Comparison of ENCODE assay signal across 12 mouse cellular contexts in genomic region chr11:117059120-117059519, GRCm38 (mm10). TPM values are rescaled to one million over a fixed set of nuclear protein-coding genes. Genes with fewer than 3 reads are reported as not detected.
DNase-seq lines count a peak whose midpoint lies in the region; ATAC-seq and TF ChIP-seq lines count a peak whose summit lies in the region.
"Had no signal": no experiment of that assay in that cellular context is flagged by ENCODE, and none has a peak within 500 bp of the region (broad histone marks: within the 10 kb centered on the region; RNA-seq: fewer than 3 reads in every experiment).

No protein-coding gene starts in this region.

- H3K27me3 ChIP-seq in forebrain, embryonic 13.5 days, result peaks cover 4% of the 10 kb centered on the region; the same call in 1 of the 2 replicates
- H3K27me3 ChIP-seq in forebrain, embryonic 11.5 days (ENCODE audit: control insufficient read depth, insufficient read depth, low read length), result no peaks in the 10 kb centered on the region; the same call in 1 of the 2 replicates
- peaks cover 6% of the 10 kb centered on the region; the same call in 1 of the 2 replicates for H3K27me3 ChIP-seq in neural tube, embryonic 13.5 days
- H3K27me3 ChIP-seq in liver, embryonic 11.5 days (replicated peaks; ENCODE audit: control insufficient read depth, insufficient read depth, low read length), result no peaks in the 10 kb centered on the region; the same call in 1 of the 2 replicates
- H3K27me3 ChIP-seq in midbrain, postnatal 0 days (ENCODE audit: insufficient read depth, low read length), result no peaks in the 10 kb centered on the region

- H3K4me1 ChIP-seq in forebrain, embryonic 13.5 days, result peaks cover 44% of the 10 kb centered on the region
- H3K4me1 ChIP-seq in forebrain, embryonic 11.5 days (replicated peaks; ENCODE audit: control insufficient read depth, insufficient read depth, low read length), result peaks cover 9% of the 10 kb centered on the region
- peaks cover 51% of the 10 kb centered on the region for H3K4me1 ChIP-seq in neural tube, embryonic 13.5 days (replicated peaks)
- peaks cover 11% of the 10 kb centered on the region; the same call in 1 of the 2 replicates for H3K4me1 ChIP-seq in liver, embryonic 11.5 days (replicated peaks; ENCODE audit: control insufficient read depth, insufficient read depth, low read length)
- H3K4me1 ChIP-seq in midbrain, postnatal 0 days (ENCODE audit: insufficient read depth, low read length), result 0 out of 2 replicates have a peak, but pooled peaks cover 3% of the 10 kb centered on the region

- H3K9me3 ChIP-seq in forebrain, embryonic 13.5 days (replicated peaks), result no peaks in the 10 kb centered on the region
- no peaks in the 10 kb centered on the region for H3K9me3 ChIP-seq in forebrain, embryonic 11.5 days (ENCODE audit: control insufficient read depth, low read length)
- H3K9me3 ChIP-seq in neural tube, embryonic 13.5 days, result no peaks in the 10 kb centered on the region
- H3K9me3 ChIP-seq in liver, embryonic 11.5 days (ENCODE audit: control insufficient read depth, low read length), result no peaks in the 10 kb centered on the region
- no peaks in the 10 kb centered on the region for H3K9me3 ChIP-seq in midbrain, postnatal 0 days (ENCODE audit: low read length)
- H3K9me3 ChIP-seq: G1E; limb, embryonic 10.5 days had no signal

- no peak overlapping the region for H3K9ac ChIP-seq in forebrain, embryonic 13.5 days
- H3K9ac ChIP-seq in forebrain, embryonic 11.5 days (ENCODE audit: low read length), result no peak overlapping the region
- no peak overlapping the region for H3K9ac ChIP-seq in neural tube, embryonic 13.5 days
- H3K9ac ChIP-seq in liver, embryonic 11.5 days (ENCODE audit: low read depth, low read length), result no peak overlapping the region
- no peak overlapping the region for H3K9ac ChIP-seq in midbrain, postnatal 0 days (replicated peaks; ENCODE audit: low read length, poor library complexity, severe bottlenecking)

- no peak for DNase-seq in forebrain, embryonic 11.5 days (ENCODE audit: low spot score)
- DNase-seq in neural tube, embryonic 10.5 days (ENCODE audit: extremely low spot score, low spot score), result no peak
- DNase-seq in liver, embryonic 11.5 days (ENCODE audit: low spot score), result no peak
- no peak for DNase-seq in midbrain, postnatal 0 days (ENCODE audit: low spot score)
- no peak for DNase-seq in ovary, postnatal 36 days (ENCODE audit: low spot score)
- no peak for DNase-seq in spleen, postnatal 4 days (ENCODE audit: low spot score in 2 of 2)
- DNase-seq: adrenal gland, adult 2 months had no signal

- TF ChIP-seq CTCF in midbrain, postnatal 0 days (IDR thresholded peaks at IDR 0.05), result no peak

- no peak overlapping the region for H3K4me2 ChIP-seq in forebrain, embryonic 13.5 days
- H3K4me2 ChIP-seq in forebrain, embryonic 11.5 days (ENCODE audit: low read depth, low read length, severe bottlenecking), result no peak overlapping the region
- H3K4me2 ChIP-seq in neural tube, embryonic 13.5 days, result no peak overlapping the region
- no peak overlapping the region for H3K4me2 ChIP-seq in liver, embryonic 11.5 days
- H3K4me2 ChIP-seq in midbrain, postnatal 0 days (ENCODE audit: low read depth, low read length, poor library complexity, severe bottlenecking), result no peak overlapping the region

- H3K36me3 ChIP-seq in forebrain, embryonic 13.5 days (ENCODE audit: poor library complexity, severe bottlenecking), result no peaks in the 10 kb centered on the region
- H3K36me3 ChIP-seq in forebrain, embryonic 11.5 days (ENCODE audit: control insufficient read depth, insufficient read depth, low read length), result no peaks in the 10 kb centered on the region
- H3K36me3 ChIP-seq in neural tube, embryonic 13.5 days, result no peaks in the 10 kb centered on the region
- no peaks in the 10 kb centered on the region for H3K36me3 ChIP-seq in liver, embryonic 11.5 days (ENCODE audit: control insufficient read depth, insufficient read depth, low read length)
- no peaks in the 10 kb centered on the region for H3K36me3 ChIP-seq in midbrain, postnatal 0 days (ENCODE audit: insufficient read depth, low read length)
- H3K36me3 ChIP-seq: G1E; limb, embryonic 10.5 days had no signal

- 49% methylated on average over 8 of the region's 8 CpGs for WGBS in forebrain, embryonic 13.5 days
- WGBS in forebrain, embryonic 11.5 days, result 62% methylated on average over 8 of the region's 8 CpGs
- 60% methylated on average over 8 of the region's 8 CpGs for WGBS in neural tube, embryonic 13.5 days
- 41% methylated on average over 8 of the region's 8 CpGs for WGBS in liver, embryonic 11.5 days
- WGBS in midbrain, postnatal 0 days, result 39% methylated on average over 8 of the region's 8 CpGs

- H3K27ac ChIP-seq in forebrain, embryonic 13.5 days, result peak overlapping the region; percentile 86
- no peak overlapping the region for H3K27ac ChIP-seq in forebrain, embryonic 11.5 days (ENCODE audit: low read depth, low read length)
- H3K27ac ChIP-seq in neural tube, embryonic 13.5 days (replicated peaks), result peak overlapping the region; percentile 89
- 0 out of 2 replicates have a peak overlapping the region, but pooled peaks have one; percentile 19 for H3K27ac ChIP-seq in liver, embryonic 11.5 days (ENCODE audit: low read depth, low read length)
- peak overlapping the region; percentile 76; the same call in 1 of the 2 replicates for H3K27ac ChIP-seq in midbrain, postnatal 0 days (ENCODE audit: low read depth, low read length)
- H3K27ac ChIP-seq: limb, embryonic 10.5 days had no signal

- ATAC-seq in forebrain, embryonic 13.5 days, result no peak
- ATAC-seq in forebrain, embryonic 11.5 days (replicated peaks; ENCODE audit: low FRiP score), result no peak
- no peak for ATAC-seq in neural tube, embryonic 13.5 days (ENCODE audit: low read depth)
- peak; percentile 37; the same call in 1 of the 2 replicates for ATAC-seq in liver, embryonic 11.5 days (replicated peaks; ENCODE audit: low FRiP score)
- no peak for ATAC-seq in midbrain, postnatal 0 days (ENCODE audit: low FRiP score)
- ATAC-seq: inflammation-experienced regulatory T-cells, adult 6 months had no signal

- no peak overlapping the region for H3K4me3 ChIP-seq in forebrain, embryonic 13.5 days
- no peak overlapping the region for H3K4me3 ChIP-seq in forebrain, embryonic 11.5 days (ENCODE audit: low read depth, low read length)
- H3K4me3 ChIP-seq in neural tube, embryonic 13.5 days, result no peak overlapping the region
- no peak overlapping the region for H3K4me3 ChIP-seq in liver, embryonic 11.5 days (ENCODE audit: low read depth, low read length)
- H3K4me3 ChIP-seq in midbrain, postnatal 0 days (ENCODE audit: low read depth, low read length), result no peak overlapping the region
- H3K4me3 ChIP-seq: limb, embryonic 10.5 days had no signal

RNA-seq across cellular contexts. Expression of gene Sec14l1, which starts 55.8 kb away (rescaled TPM):
- polyA plus RNA-seq in forebrain, embryonic 13.5 days (2015; fragmentation: Nextera tagmentation; extraction: Ambion mirVana), result 60.3 and 62.1 TPM in 2 replicates
- 36.8 and 40.6 TPM in 2 replicates for polyA plus RNA-seq in forebrain, embryonic 11.5 days (2014; fragmentation: Nextera tagmentation; extraction: Ambion mirVana)
- 57.6 and 67.0 TPM in 2 replicates for polyA plus RNA-seq in neural tube, embryonic 13.5 days (2015; fragmentation: Nextera tagmentation; extraction: Ambion mirVana)
- 20.9 and 22.8 TPM in 2 replicates for polyA plus RNA-seq in liver, embryonic 11.5 days (2014; fragmentation: Nextera tagmentation; extraction: Ambion mirVana)
- total RNA-seq in midbrain, postnatal 0 days (2014; rRNA removed), result 63.5 and 71.1 TPM in 2 replicates
- polyA plus RNA-seq in midbrain, postnatal 0 days (2015; fragmentation: Nextera tagmentation; extraction: Ambion mirVana), result 48.0 and 49.2 TPM in 2 replicates
